Mouse (Mus musculus) kidney, postnatal 36 days (tissue): ENCODE measurements around the gene Wnk2.

Source experiments
- DNase-seq, 2 experiments: peaks; one replicate each; pipeline ENCODE4 v3.0.0; 2021 to 2022; ENCODE audit warnings: mixed read lengths in 2 of 2

The Wnk2 gene

GRCm38 (mm10) chr13:49134491-49134890, 13.3 kb downstream of the Wnk2 start:
- no peak for DNase-seq

- DNase-seq: peak; percentile 82 to 93
Observed at GRCm38 (mm10) chr13:49133125-49133524, 14.7 kb downstream of the Wnk2 start.

- DNase-seq: no peak
Observed at GRCm38 (mm10) chr13:49131946-49132687, 15.7 kb downstream of the Wnk2 start.

GRCm38 (mm10) chr13:49131342-49131855, 16.4 kb downstream of the Wnk2 start:
- DNase-seq: no peak

DNA sequence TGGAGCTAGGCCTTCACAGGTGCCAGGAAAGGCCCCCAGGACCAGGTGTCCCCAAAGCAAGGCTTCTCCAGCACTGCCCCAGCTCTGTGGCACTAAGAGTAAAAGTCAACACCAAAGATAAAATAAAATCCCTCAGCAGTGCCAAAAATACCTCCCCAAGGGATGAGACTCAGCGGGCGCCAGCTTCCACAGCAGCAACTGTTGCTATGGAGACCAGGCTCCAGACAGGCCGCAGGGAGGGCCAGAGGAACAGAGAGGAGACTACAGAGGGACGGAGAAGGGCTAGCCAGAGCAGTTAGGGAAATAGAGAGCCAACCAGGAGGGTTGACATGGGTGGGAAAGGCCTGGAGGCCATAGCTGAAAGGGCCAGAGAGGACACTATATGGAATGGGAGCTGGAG, 18.0 kb downstream of the Wnk2 start:
- no peak for DNase-seq

- DNase-seq: no peak
Observed at GRCm38 (mm10) chr13:49129154-49129553, 18.7 kb downstream of the Wnk2 start.

GRCm38 (mm10) chr13:49127844-49128631, 19.8 kb downstream of the Wnk2 start:
- DNase-seq: no peak

DNA sequence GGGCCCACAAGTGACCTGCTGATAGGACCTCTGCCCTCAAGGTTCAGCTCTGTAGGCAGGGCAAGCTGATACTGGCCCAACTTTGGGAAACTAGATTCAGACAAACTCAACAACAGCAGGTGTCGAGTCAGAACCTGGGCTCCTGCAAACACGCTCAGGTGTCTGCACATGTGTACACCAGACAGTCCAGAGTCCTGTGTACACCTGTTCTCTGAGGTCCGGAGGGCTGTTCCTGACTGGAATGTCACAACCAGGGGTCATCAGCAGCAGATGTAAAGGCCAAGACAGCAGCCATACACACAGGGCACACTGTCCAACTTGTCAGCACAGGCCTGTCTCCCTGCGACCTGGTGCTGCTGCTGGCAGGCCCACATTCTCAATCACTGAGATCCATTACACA, 25.7 kb downstream of the Wnk2 start:
- DNase-seq: no peak

DNA sequence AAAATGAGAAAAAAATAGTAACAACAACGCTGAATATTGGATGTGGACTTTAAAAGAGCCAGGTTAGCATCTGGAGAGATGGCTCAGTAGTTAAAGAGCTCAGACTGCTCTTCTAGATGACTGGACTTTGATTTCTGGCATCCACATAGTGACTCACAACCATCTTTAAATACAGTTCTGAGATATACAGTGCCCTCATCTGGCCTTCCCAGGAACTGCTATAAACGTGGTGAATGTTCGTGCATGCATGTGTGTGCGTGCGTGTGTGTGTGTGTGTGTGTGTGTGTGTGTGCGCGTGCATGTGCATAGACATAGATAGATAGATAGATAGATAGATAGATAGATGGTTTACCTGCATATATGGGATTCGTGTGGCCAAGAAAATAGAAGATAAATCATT, 30.3 kb downstream of the Wnk2 start:
- peak in 1 of 2 experiments; percentile 18 for DNase-seq

- DNase-seq: no peak
Observed at GRCm38 (mm10) chr13:49114921-49115320, 32.9 kb downstream of the Wnk2 start.

DNA sequence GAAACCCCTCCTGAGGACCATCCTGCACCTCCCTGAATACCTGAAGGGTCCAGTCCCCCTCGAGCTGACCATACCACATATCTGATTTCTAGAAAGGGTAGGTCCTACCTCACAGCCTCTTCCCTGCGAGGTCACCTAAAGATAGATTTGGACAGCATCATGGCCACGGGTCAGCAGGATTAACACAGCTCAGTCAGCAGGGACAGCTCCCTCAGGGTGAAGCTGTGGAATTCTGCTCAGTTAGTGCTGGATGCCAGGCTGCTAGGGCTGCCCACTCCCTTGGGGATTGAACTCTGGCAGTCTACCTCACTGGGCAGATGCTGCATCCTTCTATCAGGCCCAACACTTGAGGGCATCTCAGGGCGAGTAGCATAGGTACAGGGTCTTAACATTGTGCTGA, 33.7 kb downstream of the Wnk2 start:
- no peak for DNase-seq

- no peak for DNase-seq
Observed at GRCm38 (mm10) chr13:49113345-49113744, 34.5 kb downstream of the Wnk2 start.

- DNase-seq: no peak
Observed at GRCm38 (mm10) chr13:49112652-49113051, 35.2 kb downstream of the Wnk2 start.

GRCm38 (mm10) chr13:49109665-49110064, 38.1 kb downstream of the Wnk2 start:
- no peak for DNase-seq

- DNase-seq: no peak
Observed at GRCm38 (mm10) chr13:49108119-49108846, 39.5 kb downstream of the Wnk2 start.

- no peak for DNase-seq
Observed at GRCm38 (mm10) chr13:49103913-49104312, 43.9 kb downstream of the Wnk2 start.

GRCm38 (mm10) chr13:49103235-49103634, 44.6 kb downstream of the Wnk2 start:
- no peak for DNase-seq

- DNase-seq: peak; percentile 9 to 47
Observed at GRCm38 (mm10) chr13:49100417-49100816, 47.4 kb downstream of the Wnk2 start.

DNA sequence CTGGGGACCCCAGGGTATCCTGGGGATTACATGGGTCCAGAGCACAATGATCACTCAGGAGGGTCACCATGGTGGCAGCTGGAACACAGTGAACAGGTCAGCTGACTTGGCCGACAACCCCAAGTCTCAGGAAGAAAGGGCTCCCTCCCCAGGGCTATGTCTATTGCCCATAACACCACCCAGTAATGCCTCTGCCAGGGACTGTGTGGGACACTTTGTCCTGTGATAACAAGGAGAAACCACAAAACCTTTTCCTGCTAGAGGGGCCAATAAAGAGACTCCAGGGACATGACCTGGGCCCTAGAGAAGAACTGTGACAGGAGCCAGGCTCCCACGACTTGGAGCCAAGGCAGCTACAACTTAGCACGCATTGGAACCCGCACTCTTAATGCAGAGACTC, 51.0 kb downstream of the Wnk2 start:
- DNase-seq: no peak

DNA sequence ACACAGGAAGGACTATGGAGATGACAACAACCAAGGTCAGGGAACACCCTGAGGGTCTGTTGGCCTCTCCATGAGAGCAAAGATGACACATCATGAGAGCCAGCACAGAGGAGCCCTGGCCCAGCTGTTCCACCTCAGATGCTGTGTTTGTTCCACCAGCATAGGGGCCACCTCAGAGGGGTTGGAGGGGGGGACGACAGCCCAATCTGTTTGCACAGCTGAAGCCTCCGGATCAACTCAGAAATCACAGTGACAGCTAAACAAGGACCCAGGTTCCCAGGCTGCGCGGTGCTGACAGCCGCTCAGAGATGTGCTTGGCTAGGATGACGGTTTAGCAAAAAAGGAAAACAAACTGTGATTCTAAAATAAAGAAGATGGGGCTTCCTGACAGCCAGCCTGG, 53.1 kb downstream of the Wnk2 start:
- DNase-seq: no peak

DNA sequence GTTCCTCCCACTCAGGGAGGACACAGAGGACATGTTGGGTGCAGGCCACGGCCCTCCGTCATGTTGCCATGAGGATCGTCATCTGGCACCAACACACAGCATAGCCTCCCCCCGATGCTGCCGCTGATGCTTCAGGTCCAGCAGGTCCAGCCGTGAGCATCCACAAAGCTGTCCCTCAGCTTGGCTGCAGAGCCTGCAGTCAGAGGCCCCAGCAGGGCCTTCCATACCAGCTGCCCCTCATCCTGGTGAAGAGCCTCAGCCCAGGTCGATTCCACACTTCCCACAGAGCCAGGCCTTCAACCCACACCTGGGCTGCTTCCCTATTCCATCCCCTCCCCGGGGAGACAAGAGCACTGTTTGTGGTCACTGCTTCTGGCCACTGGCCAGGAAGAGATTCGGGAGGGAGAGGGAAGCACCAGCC, 54.3 kb downstream of the Wnk2 start:
- DNase-seq: no peak

- DNase-seq: no peak
Observed at GRCm38 (mm10) chr13:49092596-49092995, 55.2 kb downstream of the Wnk2 start.

- no peak for DNase-seq
Observed at GRCm38 (mm10) chr13:49090176-49090575, 57.6 kb downstream of the Wnk2 start.
